Mouse (Mus musculus) spleen, adult 2 months (tissue): ENCODE results near the gene Glis1. TPM values are rescaled to one million over a fixed set of nuclear protein-coding genes. Genes with fewer than 3 reads are reported as not detected.

Experiments
- DNase-seq, 2 experiments: peaks; one replicate each; pipeline versions ENCODE4 v3.0.0 to v3.0.0-alpha.2; 2012 to 2021; ENCODE audit warnings: low spot score in 2 of 2, low read depth in 1 of 2
- H3K27ac ChIP-seq: fragments of 200-500 bp; 2 replicates; pipeline ENCODE4 v1.5.1; 2012; ENCODE audit warnings: low read length, inconsistent platforms; ENCODE audit not compliant: insufficient read depth
- H3K27me3 ChIP-seq: fragments of 200-500 bp; 2 replicates; pipeline ENCODE4 v1.6.1; 2012; ENCODE audit warnings: mild to moderate bottlenecking, moderate library complexity, low read length, inconsistent platforms; ENCODE audit not compliant: control insufficient read depth, insufficient read depth
- H3K36me3 ChIP-seq: fragments of 200-500 bp; 2 replicates; pipeline ENCODE4 v1.6.1; 2012; ENCODE audit warnings: mild to moderate bottlenecking, low read length, inconsistent platforms; ENCODE audit not compliant: control insufficient read depth, insufficient read depth
- H3K4me1 ChIP-seq: fragments of 200-500 bp; 2 replicates; pipeline ENCODE4 v1.6.1; 2011; ENCODE audit warnings: inconsistent platforms; ENCODE audit not compliant: control insufficient read depth, insufficient read depth, insufficient read length
- H3K4me3 ChIP-seq: fragments of 200-500 bp; 2 replicates; pipeline ENCODE4 v1.5.1; 2011; ENCODE audit warnings: mild to moderate bottlenecking, inconsistent platforms; ENCODE audit not compliant: insufficient read depth, insufficient read length; ENCODE audit errors: extremely low read depth
- CTCF ChIP-seq: fragments of 200-500 bp; IDR thresholded peaks from 2 replicates; pipeline ENCODE4 v1.5.1; 2011; ENCODE audit warnings: mild to moderate bottlenecking, inconsistent platforms; ENCODE audit not compliant: insufficient read depth, insufficient read length, insufficient replicate concordance; ENCODE audit errors: extremely low read depth
- POLR2A ChIP-seq: fragments of 200-500 bp; IDR thresholded peaks from 2 replicates; pipeline ENCODE4 v1.6.1; 2011; ENCODE audit warnings: low read depth, low read length, inconsistent platforms
- WGBS: fragments of 180-500 bp; shearing (Covaris S2); methylation state at CpG from one replicate; pipeline ENCODE4 v1.1.7; 2018; 5-methylcytosine and 5-hydroxymethylcytosine counted together
- polyA plus RNA-seq: library from polyadenylated mRNA; depleted of rRNA; stranded (reverse); fragments of >200 nt; gene quantifications from 2 replicates; pipeline ENCODE4 v1.2.3, GENCODE M21; 2012

Gene Glis1
- polyA plus RNA-seq, 1 experiment: 0.55 TPM

DNA sequence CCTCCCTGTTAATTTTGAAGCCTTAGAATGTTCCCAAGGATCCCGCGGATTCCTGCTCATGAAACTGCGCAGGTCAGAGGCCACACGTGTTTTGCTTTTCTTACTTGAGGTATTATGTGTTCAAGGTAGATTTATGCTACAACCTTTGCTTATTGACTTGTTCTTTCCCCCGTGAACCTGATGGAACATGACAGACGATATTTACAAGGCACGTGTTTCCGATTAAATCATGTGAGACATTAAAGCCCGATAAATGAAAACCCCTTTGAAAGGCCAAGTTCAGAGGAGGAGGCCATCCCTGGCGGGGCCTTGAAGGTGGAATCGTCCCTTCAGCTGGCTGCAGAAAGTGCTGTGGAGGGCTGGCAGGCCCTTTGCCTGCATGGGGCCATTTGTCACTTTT lies 26.1 kb downstream of the Glis1 start:
- Histone ChIP-seq H3K36me3 (no peaks in the 10 kb centered on the region), H3K27ac (no peak overlapping the region), H3K4me1 (no peaks in the 10 kb centered on the region), H3K4me3 (no peak overlapping the region), H3K27me3 (no peaks in the 10 kb centered on the region)
- no peak for TF ChIP-seq POLR2A
- TF ChIP-seq CTCF: no peak
- 89% methylated on average over 11 of the region's 11 CpGs for WGBS
- DNase-seq: no peak

DNA sequence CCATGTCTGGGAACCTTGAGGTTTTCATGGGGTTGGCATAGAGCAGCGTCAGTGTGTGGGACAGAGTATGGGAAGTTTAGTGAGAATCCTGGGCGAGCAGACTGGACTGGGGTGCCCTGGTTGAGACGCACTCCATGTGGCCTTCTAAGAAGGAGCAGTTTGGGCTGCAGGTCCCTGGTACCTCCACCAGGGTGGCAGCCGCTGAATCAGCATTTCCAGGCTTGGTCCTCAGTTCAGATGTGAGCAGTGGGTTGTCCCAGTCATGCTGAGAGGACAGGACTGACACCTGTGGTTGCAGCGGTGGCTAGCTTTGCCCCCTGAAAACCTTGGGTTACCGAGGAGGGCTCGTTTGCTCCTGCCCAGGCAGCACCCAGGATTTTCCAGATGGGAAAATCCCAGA lies 33.4 kb downstream of the Glis1 start:
- H3K27me3 ChIP-seq: no peaks in the 10 kb centered on the region
- 70% methylated on average over 7 of the region's 7 CpGs for WGBS
- TF ChIP-seq POLR2A (no peak), CTCF (no peak)

DNA sequence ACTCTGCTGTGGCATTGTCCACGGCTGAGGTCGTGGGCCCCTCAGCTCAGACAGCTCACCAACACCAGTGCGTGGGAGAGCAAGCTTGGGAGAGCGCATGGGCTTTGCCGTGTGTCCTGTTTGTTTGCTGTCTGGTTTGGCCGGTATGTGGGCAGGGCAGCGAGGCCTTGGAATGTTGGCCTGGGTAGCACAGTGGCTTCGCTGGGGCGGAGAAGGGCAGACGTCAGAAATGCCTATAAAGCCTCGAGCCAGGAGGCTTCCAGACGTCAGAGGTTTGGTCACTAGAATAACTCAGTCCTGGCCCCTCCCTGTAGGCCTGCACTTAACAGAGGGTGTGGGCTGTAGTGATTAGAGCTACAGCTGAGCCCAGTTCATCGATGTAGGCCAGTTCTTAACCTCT lies 33.9 kb downstream of the Glis1 start:
- no peak for DNase-seq
- 79% methylated on average over 13 of the region's 13 CpGs for WGBS
- no peaks in the 10 kb centered on the region for H3K36me3 ChIP-seq
- H3K4me1 ChIP-seq: no peaks in the 10 kb centered on the region
- H3K27ac ChIP-seq: no peak overlapping the region
- H3K4me3 ChIP-seq: no peak overlapping the region
- no peak for TF ChIP-seq POLR2A
- no peak for TF ChIP-seq CTCF
- no peaks in the 10 kb centered on the region for H3K27me3 ChIP-seq

More for the DNA sequence above, 33.4 kb downstream of the Glis1 start:
- Histone ChIP-seq H3K4me3 (no peak overlapping the region), H3K27ac (no peak overlapping the region), H3K4me1 (no peaks in the 10 kb centered on the region), H3K36me3 (no peaks in the 10 kb centered on the region)
- no peak for DNase-seq

DNA sequence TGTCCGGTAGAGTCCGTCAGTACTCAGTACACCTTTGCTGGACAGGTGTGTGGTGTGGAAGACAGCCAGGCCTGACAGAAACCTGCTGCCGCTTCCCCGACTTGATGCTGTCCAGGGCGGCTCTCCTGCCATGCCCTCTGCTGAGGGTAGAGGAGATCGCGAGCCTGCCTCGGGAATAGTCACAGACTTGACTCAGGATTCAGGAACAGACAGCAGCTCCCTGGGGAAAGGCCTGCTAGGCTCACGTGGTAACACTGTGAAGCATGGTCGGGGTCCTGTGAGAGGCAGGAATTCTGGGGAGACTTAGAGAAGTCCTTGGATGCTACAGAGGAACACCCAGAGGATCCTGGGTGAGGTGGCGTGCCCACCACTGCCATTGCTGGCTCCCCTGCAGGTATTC lies 34.4 kb downstream of the Glis1 start:
- WGBS: 85% methylated on average over 11 of the region's 11 CpGs
- Histone ChIP-seq H3K27ac (no peak overlapping the region), H3K4me1 (no peaks in the 10 kb centered on the region), H3K4me3 (no peak overlapping the region), H3K36me3 (no peaks in the 10 kb centered on the region), H3K27me3 (no peaks in the 10 kb centered on the region)
- DNase-seq: no peak
- no peak for TF ChIP-seq CTCF
- no peak for TF ChIP-seq POLR2A

DNA sequence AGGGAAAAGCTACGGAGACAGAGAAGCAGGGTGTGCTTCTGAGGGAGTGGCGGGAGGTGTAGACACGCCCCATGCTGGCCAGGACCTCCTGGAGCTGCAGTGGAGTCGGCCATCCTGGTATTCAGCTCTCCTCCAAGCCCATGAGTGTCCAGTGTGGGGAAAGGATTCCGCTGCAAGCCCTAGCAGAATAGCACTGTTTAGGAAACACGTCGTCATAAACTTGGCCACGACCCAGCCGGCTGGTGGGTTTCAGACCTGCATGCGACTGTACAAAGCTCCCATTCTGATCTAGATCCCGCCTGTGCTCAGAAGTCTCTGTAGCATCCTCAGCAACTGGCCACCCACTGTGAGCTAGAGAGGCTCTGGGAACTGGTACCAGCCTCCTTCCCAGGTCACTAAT lies 41.9 kb downstream of the Glis1 start:
- no peak overlapping the region for H3K27ac ChIP-seq
- WGBS: 71% methylated on average over 11 of the region's 11 CpGs
- no peak for DNase-seq
- H3K36me3 ChIP-seq: no peaks in the 10 kb centered on the region
- no peaks in the 10 kb centered on the region for H3K4me1 ChIP-seq
- H3K4me3 ChIP-seq: no peak overlapping the region
- no peaks in the 10 kb centered on the region for H3K27me3 ChIP-seq
- TF ChIP-seq CTCF: no peak
- no peak for TF ChIP-seq POLR2A

DNA sequence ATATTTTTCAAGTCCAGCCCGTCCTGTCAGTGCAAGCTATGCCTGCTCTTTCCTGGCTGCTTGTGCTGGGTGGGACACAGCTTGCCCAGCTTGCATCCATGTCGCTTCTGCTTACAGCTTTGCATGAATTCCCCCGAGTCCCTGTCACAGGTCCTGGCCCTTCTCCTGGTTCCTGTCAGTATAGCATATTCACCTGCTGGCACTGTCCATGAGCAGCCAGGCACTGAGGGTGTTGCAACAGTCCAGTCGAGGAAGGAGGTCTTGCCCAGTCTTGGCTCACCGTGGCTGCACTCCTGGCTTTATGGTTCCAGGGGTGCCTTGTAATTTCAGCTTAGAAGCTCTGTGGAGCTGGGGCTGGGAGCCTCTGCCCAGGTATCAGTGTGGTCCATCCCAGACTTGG lies 44.6 kb downstream of the Glis1 start:
- TF ChIP-seq CTCF (no peak), POLR2A (no peak)
- Histone ChIP-seq H3K36me3 (no peaks in the 10 kb centered on the region), H3K27me3 (no peaks in the 10 kb centered on the region), H3K27ac (no peak overlapping the region), H3K4me3 (no peak overlapping the region), H3K4me1 (no peaks in the 10 kb centered on the region)
- no peak for DNase-seq
- 71% methylated on average over 5 of the region's 5 CpGs for WGBS

DNA sequence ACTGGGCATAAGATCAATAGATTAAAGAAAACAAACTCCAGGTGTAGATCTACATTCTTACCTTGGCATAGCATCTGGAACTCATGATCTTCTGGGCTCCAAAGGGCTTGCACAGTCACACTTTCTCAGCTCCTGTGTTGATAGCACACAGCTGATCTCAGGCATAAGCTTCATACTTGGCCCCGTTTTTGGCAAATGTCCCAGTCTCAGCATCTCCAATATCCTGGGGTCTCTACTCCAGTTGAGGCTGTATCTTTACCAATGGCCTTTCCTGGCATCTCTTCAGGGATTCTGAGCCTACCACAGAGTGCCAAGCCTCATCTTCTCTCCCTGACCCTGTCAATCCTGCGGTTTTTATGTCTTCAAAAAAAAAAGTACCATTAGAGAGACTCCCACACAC lies 48.1 kb downstream of the Glis1 start:
- WGBS: 82% methylated on average over 2 of the region's 2 CpGs

More for the DNA sequence above, 48.1 kb downstream of the Glis1 start:
- no peaks in the 10 kb centered on the region for H3K4me1 ChIP-seq
- H3K36me3 ChIP-seq: no peaks in the 10 kb centered on the region
- no peaks in the 10 kb centered on the region for H3K27me3 ChIP-seq
- H3K4me3 ChIP-seq: no peak overlapping the region
- no peak for TF ChIP-seq POLR2A
- no peak for TF ChIP-seq CTCF
- H3K27ac ChIP-seq: no peak overlapping the region
- no peak for DNase-seq
